Mouse (Mus musculus): ENCODE measurements around the gene Krt1. TPM values are rescaled to one million over a fixed set of nuclear protein-coding genes. Genes with fewer than 3 reads are reported as not detected.

The Krt1 gene
- polyA plus RNA-seq, 1 experiment, result not detected

GRCm38 (mm10) chr15:101843192-101843591, 7.4 kb downstream of the Krt1 start:
- Histone ChIP-seq H3K27ac (ENCODE audit: control insufficient read depth, insufficient read depth, low read depth, low read length, poor library complexity) (no peak overlapping the region), H3K4me1 (ENCODE audit: control insufficient read depth, insufficient read depth, low read length) (no peaks in the 10 kb centered on the region), H3K4me3 (replicated peaks; ENCODE audit: control insufficient read depth, low read depth, low read length) (no peak overlapping the region)
- 54% methylated on average over 9 of the region's 9 CpGs for WGBS
- TF ChIP-seq CTCF (IDR thresholded peaks at IDR 0.05; ENCODE audit: control insufficient read depth, insufficient read depth, low read length), result no peak
- TF ChIP-seq POLR2A (IDR thresholded peaks at IDR 0.05; ENCODE audit: borderline replicate concordance, control insufficient read depth, low read depth, low read length), result no peak

GRCm38 (mm10) chr15:101834784-101835328, 15.7 kb downstream of the Krt1 start:
- Histone ChIP-seq H3K4me3 (replicated peaks; ENCODE audit: control insufficient read depth, low read depth, low read length) (no peak overlapping the region), H3K27ac (ENCODE audit: control insufficient read depth, insufficient read depth, low read depth, low read length, poor library complexity) (no peak overlapping the region), H3K4me1 (ENCODE audit: control insufficient read depth, insufficient read depth, low read length) (no peaks in the 10 kb centered on the region)
- WGBS, result 61% methylated on average over 5 of the region's 5 CpGs
- TF ChIP-seq POLR2A (IDR thresholded peaks at IDR 0.05; ENCODE audit: borderline replicate concordance, control insufficient read depth, low read depth, low read length), result no peak
- TF ChIP-seq CTCF (IDR thresholded peaks at IDR 0.05; ENCODE audit: control insufficient read depth, insufficient read depth, low read length), result no peak

GRCm38 (mm10) chr15:101833131-101833530, 17.5 kb downstream of the Krt1 start:
- H3K27ac ChIP-seq (ENCODE audit: control insufficient read depth, insufficient read depth, low read depth, low read length, poor library complexity), result no peak overlapping the region
- 51% methylated on average over 6 of the region's 6 CpGs for WGBS
- TF ChIP-seq POLR2A (IDR thresholded peaks at IDR 0.05; ENCODE audit: borderline replicate concordance, control insufficient read depth, low read depth, low read length), result no peak
- no peak for TF ChIP-seq CTCF (IDR thresholded peaks at IDR 0.05; ENCODE audit: control insufficient read depth, insufficient read depth, low read length)
- H3K4me1 ChIP-seq (ENCODE audit: control insufficient read depth, insufficient read depth, low read length), result no peaks in the 10 kb centered on the region
- H3K4me3 ChIP-seq (replicated peaks; ENCODE audit: control insufficient read depth, low read depth, low read length), result no peak overlapping the region

- TF ChIP-seq POLR2A (IDR thresholded peaks at IDR 0.05; ENCODE audit: borderline replicate concordance, control insufficient read depth, low read depth, low read length), result no peak
- TF ChIP-seq CTCF (IDR thresholded peaks at IDR 0.05; ENCODE audit: control insufficient read depth, insufficient read depth, low read length), result no peak
- 65% methylated on average over 5 of the region's 5 CpGs for WGBS
- no peak overlapping the region for H3K4me3 ChIP-seq (replicated peaks; ENCODE audit: control insufficient read depth, low read depth, low read length)
- H3K4me1 ChIP-seq (ENCODE audit: control insufficient read depth, insufficient read depth, low read length), result no peaks in the 10 kb centered on the region; the same call in 1 of the 2 replicates
- H3K27ac ChIP-seq (ENCODE audit: control insufficient read depth, insufficient read depth, low read depth, low read length, poor library complexity), result no peak overlapping the region
Observed at GRCm38 (mm10) chr15:101829441-101829840, 21.2 kb downstream of the Krt1 start.

- TF ChIP-seq CTCF (IDR thresholded peaks at IDR 0.05; ENCODE audit: control insufficient read depth, insufficient read depth, low read length), result no peak
- no peak for TF ChIP-seq POLR2A (IDR thresholded peaks at IDR 0.05; ENCODE audit: borderline replicate concordance, control insufficient read depth, low read depth, low read length)
- 26% methylated on average over 3 of the region's 3 CpGs for WGBS
- H3K4me3 ChIP-seq (replicated peaks; ENCODE audit: control insufficient read depth, low read depth, low read length), result no peak overlapping the region
- no peak overlapping the region for H3K27ac ChIP-seq (ENCODE audit: control insufficient read depth, insufficient read depth, low read depth, low read length, poor library complexity)
- no peaks in the 10 kb centered on the region for H3K4me1 ChIP-seq (ENCODE audit: control insufficient read depth, insufficient read depth, low read length)
Observed at GRCm38 (mm10) chr15:101821786-101822185, 28.8 kb downstream of the Krt1 start.

GRCm38 (mm10) chr15:101817875-101818274, 32.7 kb downstream of the Krt1 start, which contains the start of gene Krt2:
TSS of gene Krt2 (minus strand) at chr15:101818169.
- no peak within 1 kb of the TSS for H3K27ac ChIP-seq (ENCODE audit: control insufficient read depth, insufficient read depth, low read depth, low read length, poor library complexity)
- no peak for TF ChIP-seq POLR2A (IDR thresholded peaks at IDR 0.05; ENCODE audit: borderline replicate concordance, control insufficient read depth, low read depth, low read length)
- no peak for TF ChIP-seq CTCF (IDR thresholded peaks at IDR 0.05; ENCODE audit: control insufficient read depth, insufficient read depth, low read length)
- 76% methylated on average over 16 of the region's 16 CpGs for WGBS
- H3K4me3 ChIP-seq (replicated peaks; ENCODE audit: control insufficient read depth, low read depth, low read length), result no peak within 1 kb of the TSS
- no peaks in the 10 kb centered on the region for H3K4me1 ChIP-seq (ENCODE audit: control insufficient read depth, insufficient read depth, low read length)

- no peak for TF ChIP-seq CTCF (IDR thresholded peaks at IDR 0.05; ENCODE audit: control insufficient read depth, insufficient read depth, low read length)
- TF ChIP-seq POLR2A (IDR thresholded peaks at IDR 0.05; ENCODE audit: borderline replicate concordance, control insufficient read depth, low read depth, low read length), result no peak
- Histone ChIP-seq H3K27ac (ENCODE audit: control insufficient read depth, insufficient read depth, low read depth, low read length, poor library complexity) (no peak overlapping the region), H3K4me1 (ENCODE audit: control insufficient read depth, insufficient read depth, low read length) (no peaks in the 10 kb centered on the region), H3K4me3 (replicated peaks; ENCODE audit: control insufficient read depth, low read depth, low read length) (no peak overlapping the region)
- 77% methylated on average over 11 of the region's 11 CpGs for whole genome bisulfite sequencing
Observed at GRCm38 (mm10) chr15:101803052-101803822, 47.4 kb downstream of the Krt1 start.

GRCm38 (mm10) chr15:101802296-101802835, 48.2 kb downstream of the Krt1 start, which contains the start of gene Krt73:
TSS of gene Krt73 (minus strand) at chr15:101802346.
- Histone ChIP-seq H3K4me3 (replicated peaks; ENCODE audit: control insufficient read depth, low read depth, low read length) (no peak within 1 kb of the TSS), H3K4me1 (ENCODE audit: control insufficient read depth, insufficient read depth, low read length) (no peaks in the 10 kb centered on the region), H3K27ac (ENCODE audit: control insufficient read depth, insufficient read depth, low read depth, low read length, poor library complexity) (no peak within 1 kb of the TSS)
- WGBS, result 80% methylated on average over 6 of the region's 6 CpGs
- TF ChIP-seq POLR2A (IDR thresholded peaks at IDR 0.05; ENCODE audit: borderline replicate concordance, control insufficient read depth, low read depth, low read length) (no peak), CTCF (IDR thresholded peaks at IDR 0.05; ENCODE audit: control insufficient read depth, insufficient read depth, low read length) (no peak)

Other genes starting within 250 kb of the Krt1 start
- not detected in 2 replicates for gene Gm5414, start 222.6 kb downstream of the Krt1 start, polyA plus RNA-seq (2011; ENCODE audit: insufficient read depth, insufficient read length, low replicate concordance, missing spikeins)
- not detected in 2 replicates for gene Gm5478, start 203.4 kb downstream of the Krt1 start, polyA plus RNA-seq (2011; ENCODE audit: insufficient read depth, insufficient read length, low replicate concordance, missing spikeins)
- gene Krt6b, start 170.5 kb downstream of the Krt1 start, polyA plus RNA-seq (2011; ENCODE audit: insufficient read depth, insufficient read length, low replicate concordance, missing spikeins), result not detected in 2 replicates
- not detected in 2 replicates for gene Krt6a, start 156.5 kb downstream of the Krt1 start, polyA plus RNA-seq (2011; ENCODE audit: insufficient read depth, insufficient read length, low replicate concordance, missing spikeins)
- not detected in 2 replicates for gene Krt5, start 137.9 kb downstream of the Krt1 start, polyA plus RNA-seq (2011; ENCODE audit: insufficient read depth, insufficient read length, low replicate concordance, missing spikeins)
- gene Krt71, start 107.7 kb downstream of the Krt1 start, polyA plus RNA-seq (2011; ENCODE audit: insufficient read depth, insufficient read length, low replicate concordance, missing spikeins), result not detected in 2 replicates
- not detected in 2 replicates for gene Krt72, start 64.3 kb downstream of the Krt1 start, polyA plus RNA-seq (2011; ENCODE audit: insufficient read depth, insufficient read length, low replicate concordance, missing spikeins)
- gene Krt73, start 48.4 kb downstream of the Krt1 start, polyA plus RNA-seq (2011; ENCODE audit: insufficient read depth, insufficient read length, low replicate concordance, missing spikeins), result not detected in 2 replicates
- gene Krt2, start 32.6 kb downstream of the Krt1 start, polyA plus RNA-seq (2011; ENCODE audit: insufficient read depth, insufficient read length, low replicate concordance, missing spikeins), result not detected in 2 replicates
- gene Krt77, start 18.9 kb upstream of the Krt1 start, polyA plus RNA-seq (2011; ENCODE audit: insufficient read depth, insufficient read length, low replicate concordance, missing spikeins), result not detected in 2 replicates
- gene Krt76, start 42.1 kb upstream of the Krt1 start, polyA plus RNA-seq (2011; ENCODE audit: insufficient read depth, insufficient read length, low replicate concordance, missing spikeins), result not detected in 2 replicates
- gene Krt4, start 73.9 kb upstream of the Krt1 start, polyA plus RNA-seq (2011; ENCODE audit: insufficient read depth, insufficient read length, low replicate concordance, missing spikeins), result not detected in 2 replicates
- gene Krt79, start 89.5 kb upstream of the Krt1 start, polyA plus RNA-seq (2011; ENCODE audit: insufficient read depth, insufficient read length, low replicate concordance, missing spikeins), result not detected in 2 replicates
- gene Krt78, start 103.5 kb upstream of the Krt1 start, polyA plus RNA-seq (2011; ENCODE audit: insufficient read depth, insufficient read length, low replicate concordance, missing spikeins), result not detected in 2 replicates
- gene Krt8, start 153.7 kb upstream of the Krt1 start, polyA plus RNA-seq (2011; ENCODE audit: insufficient read depth, insufficient read length, low replicate concordance, missing spikeins), result 1.0 TPM in 1 of 2 replicates, not detected in the other
- 2.0 and 5.6 TPM in 2 replicates for gene Krt18, start 177.4 kb upstream of the Krt1 start, polyA plus RNA-seq (2011; ENCODE audit: insufficient read depth, insufficient read length, low replicate concordance, missing spikeins)
- gene Eif4b, start 223.0 kb upstream of the Krt1 start, polyA plus RNA-seq (2011; ENCODE audit: insufficient read depth, insufficient read length, low replicate concordance, missing spikeins), result 83.0 and 122 TPM in 2 replicates
- gene Tns2, start 249.6 kb upstream of the Krt1 start, polyA plus RNA-seq (2011; ENCODE audit: insufficient read depth, insufficient read length, low replicate concordance, missing spikeins), result 20.3 and 26.7 TPM in 2 replicates